Mouse (Mus musculus) midbrain, embryonic 10.5 days (tissue): ENCODE data around the gene Ddx47. TPM values are rescaled to one million over a fixed set of nuclear protein-coding genes. Genes with fewer than 3 reads are reported as not detected.

Source experiments
- DNase-seq: peaks from one replicate; pipeline ENCODE4 v3.0.0-alpha.2; 2017; ENCODE audit warnings: low spot score
- H3K27ac ChIP-seq: fragments of 300-500 bp; sonication (generic); replicated peaks from 2 replicates; pipeline ENCODE4 v1.5.1; 2016; ENCODE audit warnings: mild to moderate bottlenecking
- H3K27me3 ChIP-seq: fragments of 300-500 bp; sonication (generic); 2 replicates; pipeline ENCODE4 v1.6.1; 2016; ENCODE audit warnings: low read depth, mild to moderate bottlenecking; ENCODE audit not compliant: poor library complexity, severe bottlenecking
- H3K36me3 ChIP-seq: fragments of 300-500 bp; sonication (generic); 2 replicates; pipeline ENCODE4 v1.6.1; 2016; ENCODE audit warnings: mild to moderate bottlenecking, moderate library complexity
- H3K4me1 ChIP-seq: fragments of 300-500 bp; sonication (generic); 2 replicates; pipeline ENCODE4 v1.6.1; 2016
- H3K4me3 ChIP-seq: fragments of 300-500 bp; sonication (generic); 2 replicates; pipeline ENCODE4 v1.5.1; 2016; ENCODE audit warnings: mild to moderate bottlenecking, moderate library complexity
- H3K9me3 ChIP-seq: fragments of 300-500 bp; sonication (generic); replicated peaks from 2 replicates; pipeline ENCODE4 v1.6.1; 2016; ENCODE audit warnings: mild to moderate bottlenecking
- WGBS: fragments of 180-500 bp; shearing (Covaris S2); methylation state at CpG from one replicate; pipeline ENCODE4 v1.1.7; 2016; 5-methylcytosine and 5-hydroxymethylcytosine counted together
- polyA plus RNA-seq: library from polyadenylated mRNA; unstranded; fragments of >200 nt; fragmentation: Nextera tagmentation; extraction: Ambion mirVana; gene quantifications from 2 replicates; pipeline ENCODE4 v1.2.1, GENCODE M21; 2016

Ddx47 gene
- polyA plus RNA-seq, 1 experiment from 2014 or later = 108 TPM

GRCm38 (mm10) chr6:134988377-134988776 lies 23.0 kb upstream of the Ddx47 start:
- peaks cover 19% of the 10 kb centered on the region for H3K4me1 ChIP-seq
- no peak overlapping the region for H3K4me3 ChIP-seq
- H3K36me3 ChIP-seq = no peaks in the 10 kb centered on the region
- H3K27me3 ChIP-seq = peaks cover 9% of the 10 kb centered on the region
- H3K9me3 ChIP-seq = no peaks in the 10 kb centered on the region
- DNase-seq = no peak
- 83% methylated on average over 9 of the region's 9 CpGs for WGBS
- H3K27ac ChIP-seq = no peak overlapping the region

- WGBS = 91% methylated on average over 6 of the region's 6 CpGs
- Histone ChIP-seq H3K4me1 (0 out of 2 replicates have a peak, but pooled peaks cover 4% of the 10 kb centered on the region), H3K4me3 (no peak overlapping the region), H3K27ac (no peak overlapping the region), H3K27me3 (no peaks in the 10 kb centered on the region), H3K9me3 (no peaks in the 10 kb centered on the region), H3K36me3 (no peaks in the 10 kb centered on the region)
- DNase-seq = no peak
Observed at GRCm38 (mm10) chr6:134990674-134991073, 20.7 kb upstream of the Ddx47 start.

- no peaks in the 10 kb centered on the region for H3K4me1 ChIP-seq
- 85% methylated on average over 12 of the region's 12 CpGs for WGBS
- no peaks in the 10 kb centered on the region for H3K36me3 ChIP-seq
- H3K27me3 ChIP-seq = no peaks in the 10 kb centered on the region
- H3K27ac ChIP-seq = no peak overlapping the region
- no peaks in the 10 kb centered on the region for H3K9me3 ChIP-seq
- no peak for DNase-seq
- H3K4me3 ChIP-seq = no peak overlapping the region
Observed at GRCm38 (mm10) chr6:134994031-134994651, 17.3 kb upstream of the Ddx47 start.

GRCm38 (mm10) chr6:134994985-134995384 lies 16.4 kb upstream of the Ddx47 start:
- no peaks in the 10 kb centered on the region for H3K9me3 ChIP-seq
- 85% methylated on average over 8 of the region's 8 CpGs for WGBS

GRCm38 (mm10) chr6:134996918-134997317 lies 14.5 kb upstream of the Ddx47 start:
- no peaks in the 10 kb centered on the region for H3K27me3 ChIP-seq
- no peaks in the 10 kb centered on the region for H3K36me3 ChIP-seq
- no peaks in the 10 kb centered on the region for H3K9me3 ChIP-seq
- no peak overlapping the region for H3K27ac ChIP-seq
- H3K4me1 ChIP-seq = no peaks in the 10 kb centered on the region
- DNase-seq = no peak
- 86% methylated on average over 2 of the region's 2 CpGs for WGBS
- no peak overlapping the region for H3K4me3 ChIP-seq

More at GRCm38 (mm10) chr6:134994985-134995384, 16.4 kb upstream of the Ddx47 start:
- Histone ChIP-seq H3K36me3 (no peaks in the 10 kb centered on the region), H3K4me3 (no peak overlapping the region), H3K27ac (no peak overlapping the region), H3K27me3 (no peaks in the 10 kb centered on the region), H3K4me1 (no peaks in the 10 kb centered on the region)
- no peak for DNase-seq

- DNase-seq = no peak
- Histone ChIP-seq H3K4me3 (no peak overlapping the region), H3K27me3 (no peaks in the 10 kb centered on the region), H3K4me1 (no peaks in the 10 kb centered on the region), H3K36me3 (no peaks in the 10 kb centered on the region), H3K27ac (no peak overlapping the region), H3K9me3 (no peaks in the 10 kb centered on the region)
- 88% methylated on average over 8 of the region's 8 CpGs for WGBS
Observed at GRCm38 (mm10) chr6:134998076-134998475, 13.3 kb upstream of the Ddx47 start.

- Histone ChIP-seq H3K36me3 (no peaks in the 10 kb centered on the region), H3K27me3 (no peaks in the 10 kb centered on the region), H3K9me3 (no peaks in the 10 kb centered on the region), H3K4me3 (no peak overlapping the region), H3K27ac (no peak overlapping the region), H3K4me1 (no peaks in the 10 kb centered on the region)
- DNase-seq = no peak
- 82% methylated on average over 3 of the region's 3 CpGs for WGBS
Observed at GRCm38 (mm10) chr6:134998781-134999180, 12.6 kb upstream of the Ddx47 start.

- no peak for DNase-seq
- Histone ChIP-seq H3K36me3 (no peaks in the 10 kb centered on the region), H3K4me3 (no peak overlapping the region), H3K27me3 (no peaks in the 10 kb centered on the region), H3K9me3 (no peaks in the 10 kb centered on the region), H3K4me1 (no peaks in the 10 kb centered on the region), H3K27ac (no peak overlapping the region)
- WGBS = 76% methylated on average over 4 of the region's 4 CpGs
Observed at GRCm38 (mm10) chr6:135000272-135000671, 11.1 kb upstream of the Ddx47 start.

- no peak for DNase-seq
- H3K4me1 ChIP-seq = no peaks in the 10 kb centered on the region
- no peaks in the 10 kb centered on the region for H3K36me3 ChIP-seq
- H3K4me3 ChIP-seq = no peak overlapping the region
- no peak overlapping the region for H3K27ac ChIP-seq
- no peaks in the 10 kb centered on the region for H3K9me3 ChIP-seq
- H3K27me3 ChIP-seq = no peaks in the 10 kb centered on the region
- 86% methylated on average over 4 of the region's 4 CpGs for WGBS
Observed at GRCm38 (mm10) chr6:135001991-135002390, 9.4 kb upstream of the Ddx47 start.

GRCm38 (mm10) chr6:135006372-135006771 lies 5.0 kb upstream of the Ddx47 start:
- Histone ChIP-seq H3K4me1 (no peaks in the 10 kb centered on the region), H3K4me3 (no peak overlapping the region), H3K27me3 (no peaks in the 10 kb centered on the region), H3K9me3 (no peaks in the 10 kb centered on the region), H3K27ac (no peak overlapping the region), H3K36me3 (no peaks in the 10 kb centered on the region)
- DNase-seq = no peak
- WGBS = 92% methylated on average over 4 of the region's 4 CpGs

GRCm38 (mm10) chr6:135011734-135012116 lies 313 bp downstream of the Ddx47 start:
- peak overlapping the region; percentile 85 for H3K27ac ChIP-seq
- H3K27me3 ChIP-seq = no peaks in the 10 kb centered on the region
- peaks cover 37% of the 10 kb centered on the region for H3K36me3 ChIP-seq
- no peaks in the 10 kb centered on the region for H3K9me3 ChIP-seq
- WGBS = 3% methylated on average over 14 of the region's 14 CpGs
- H3K4me1 ChIP-seq = peaks cover 7% of the 10 kb centered on the region
- peak overlapping the region; percentile 89 for H3K4me3 ChIP-seq
- DNase-seq = no peak

- Histone ChIP-seq H3K27ac (no peak overlapping the region), H3K9me3 (no peaks in the 10 kb centered on the region), H3K4me1 (peaks cover 3% of the 10 kb centered on the region), H3K4me3 (no peak overlapping the region), H3K36me3 (peaks cover 91% of the 10 kb centered on the region), H3K27me3 (no peaks in the 10 kb centered on the region)
- WGBS = 97% methylated on average over 11 of the region's 11 CpGs
- no peak for DNase-seq
Observed at GRCm38 (mm10) chr6:135017211-135017610, 5.8 kb downstream of the Ddx47 start.

- no peak overlapping the region for H3K27ac ChIP-seq
- H3K4me1 ChIP-seq = no peaks in the 10 kb centered on the region
- DNase-seq = no peak
- peaks cover 100% of the 10 kb centered on the region for H3K36me3 ChIP-seq
- no peak overlapping the region for H3K4me3 ChIP-seq
- no peaks in the 10 kb centered on the region for H3K27me3 ChIP-seq
- 90% methylated on average over 10 of the region's 10 CpGs for WGBS
- no peaks in the 10 kb centered on the region for H3K9me3 ChIP-seq
Observed at GRCm38 (mm10) chr6:135019564-135019963, 8.2 kb downstream of the Ddx47 start.

GRCm38 (mm10) chr6:135021633-135022032 lies 10.2 kb downstream of the Ddx47 start:
- H3K4me1 ChIP-seq = no peaks in the 10 kb centered on the region
- H3K36me3 ChIP-seq = peaks cover 85% of the 10 kb centered on the region
- H3K4me3 ChIP-seq = no peak overlapping the region
- H3K27me3 ChIP-seq = no peaks in the 10 kb centered on the region
- no peaks in the 10 kb centered on the region for H3K9me3 ChIP-seq
- no peak for DNase-seq
- WGBS = 93% methylated on average over 3 of the region's 3 CpGs
- no peak overlapping the region for H3K27ac ChIP-seq
